Mouse (Mus musculus) kidney, adult 2 months (tissue): Measurements from ENCODE around the gene Gm3776.

Experiments used
- CTCF ChIP-seq: fragments of 200-500 bp; conservative IDR thresholded peaks from 2 replicates; pipeline ENCODE4 v1.5.1; 2011; ENCODE audit warnings: low read depth, mild to moderate bottlenecking, control low read depth, low read length, moderate library complexity, mixed read lengths; ENCODE audit not compliant: insufficient read depth, insufficient read length
- POLR2A ChIP-seq: fragments of 200-500 bp; IDR thresholded peaks from one replicate; pipeline ENCODE4 v1.6.1; 2011; ENCODE audit warnings: low read depth, low read length, control low read depth

- TF ChIP-seq CTCF (no peak), POLR2A (no peak)
These were observed 31.6 kb upstream of the Gm3776 start for GRCm38 (mm10) chr9:78225304-78225703.
